Mouse (Mus musculus) liver, embryonic 18 days (tissue): ENCODE data around the gene Lrrc31. TPM values are rescaled to one million over a fixed set of nuclear protein-coding genes. Genes with fewer than 3 reads are reported as not detected.

Experiments
- polyA plus RNA-seq: library from polyadenylated mRNA; depleted of rRNA; stranded (reverse); fragments of >200 nt; gene quantifications from 2 replicates; pipeline ENCODE4 v1.2.3, GENCODE M21; 2012; rRNA removed

The Lrrc31 gene
- not detected in 2 replicates for polyA plus RNA-seq

GRCm38 (mm10) chr3:30699711-30700505 is at the start of gene Lrrc31:
Gene Lrrc31 (minus strand): TSS chr3:30699843.

DNA sequence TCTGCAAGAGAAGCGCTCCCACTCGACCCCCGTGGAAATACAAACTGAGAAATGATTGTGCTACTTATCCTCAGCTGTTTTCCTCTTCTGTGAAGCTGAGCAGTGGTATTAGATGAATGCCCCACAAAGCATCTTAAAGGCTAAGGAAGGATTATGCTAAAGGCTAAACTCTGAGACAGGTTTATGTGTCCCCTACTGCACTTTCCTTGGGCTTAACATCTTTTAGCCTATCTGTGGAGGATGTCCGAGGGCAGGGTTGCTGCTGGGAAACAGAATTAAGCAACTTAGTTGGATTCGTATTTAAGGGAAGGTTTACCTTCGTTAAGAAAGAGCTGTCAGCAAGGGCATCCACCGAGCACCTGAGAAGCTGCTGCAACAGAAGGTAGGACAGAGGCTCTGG is 46.4 kb upstream of the Lrrc31 start, which contains the start of gene Samd7:
Gene Samd7 (plus strand): TSS at position 288 of the 400 bp plus-strand sequence.

DNA sequence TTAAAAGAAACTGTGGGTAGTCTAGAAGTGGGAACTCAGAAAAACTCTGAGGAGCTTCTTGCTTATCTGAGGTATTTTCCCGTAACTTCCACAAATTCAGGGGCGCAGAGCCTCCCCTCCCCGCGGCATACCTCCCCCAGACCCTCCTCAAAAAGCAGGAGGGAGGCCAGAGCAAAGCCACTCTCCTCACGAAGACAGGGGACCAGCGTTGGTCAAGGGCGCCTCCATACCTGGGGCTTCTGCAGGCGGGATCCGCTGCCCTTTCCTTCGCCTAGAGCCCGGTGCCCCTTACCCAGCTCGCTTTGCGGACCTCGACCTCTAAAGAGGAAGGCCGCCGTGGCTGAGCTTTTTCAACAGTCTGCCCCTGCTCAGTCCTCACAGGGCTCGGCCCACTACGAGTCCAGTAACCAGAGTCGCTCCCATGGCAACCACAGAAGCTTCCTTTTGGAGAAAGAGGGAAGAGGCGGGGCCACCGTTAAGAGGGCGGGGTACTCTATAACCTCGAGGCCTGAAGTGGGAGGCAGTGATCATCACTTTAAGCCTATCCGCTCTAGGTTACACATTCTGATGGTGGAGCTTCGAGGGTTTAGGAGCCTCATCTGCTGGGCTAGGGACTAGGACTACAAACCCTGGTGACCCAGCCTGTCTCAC is 52.1 kb downstream of the Lrrc31 start, which contains the start of gene Lrrc34:
Gene Lrrc34 (minus strand): TSS at position 430 of the 651 bp plus-strand sequence.

GRCm38 (mm10) chr3:30644207-30644606 is 55.4 kb downstream of the Lrrc31 start, which contains the start of gene Lrriq4:
Gene Lrriq4 (plus strand): TSS chr3:30644507.

Other genes with a start within 250 kb of the Lrrc31 start
- 1.0 and 1.2 TPM in 2 replicates for gene Mecom, start 151.8 kb downstream of the Lrrc31 start, polyA plus RNA-seq
- gene Actrt3, start 99.9 kb downstream of the Lrrc31 start, polyA plus RNA-seq, result not detected in 2 replicates
- 5.1 and 5.7 TPM in 2 replicates for gene Mynn, start 97.8 kb downstream of the Lrrc31 start, polyA plus RNA-seq
- not detected in 2 replicates for gene Lrriq4, start 55.3 kb downstream of the Lrrc31 start, polyA plus RNA-seq
- gene Lrrc34, start 52.0 kb downstream of the Lrrc31 start, polyA plus RNA-seq, result 0.02 and 0.05 TPM in 2 replicates
- 0.02 and 0.04 TPM in 2 replicates for gene Samd7, start 46.5 kb upstream of the Lrrc31 start, polyA plus RNA-seq
- gene Sec62, start 93.0 kb upstream of the Lrrc31 start, polyA plus RNA-seq, result 32.6 and 33.7 TPM in 2 replicates
- 2.5 and 3.2 TPM in 2 replicates for gene Gpr160, start 156.1 kb upstream of the Lrrc31 start, polyA plus RNA-seq